Mouse (Mus musculus) forelimb bud, embryonic 11.5 days (tissue): Measurements from ENCODE around the gene Kidins220.

Experiments
- DNase-seq: peaks from one replicate; pipeline ENCODE4 v3.0.0-alpha.2; 2012; ENCODE audit warnings: low read depth, low spot score

Gene Kidins220

GRCm38 (mm10) chr12:24962362-24962967 lies 12.3 kb upstream of the Kidins220 start:
- DNase-seq: no peak

- peak; percentile 7 for DNase-seq
These were observed 11.2 kb upstream of the Kidins220 start for GRCm38 (mm10) chr12:24963393-24964022.

DNA sequence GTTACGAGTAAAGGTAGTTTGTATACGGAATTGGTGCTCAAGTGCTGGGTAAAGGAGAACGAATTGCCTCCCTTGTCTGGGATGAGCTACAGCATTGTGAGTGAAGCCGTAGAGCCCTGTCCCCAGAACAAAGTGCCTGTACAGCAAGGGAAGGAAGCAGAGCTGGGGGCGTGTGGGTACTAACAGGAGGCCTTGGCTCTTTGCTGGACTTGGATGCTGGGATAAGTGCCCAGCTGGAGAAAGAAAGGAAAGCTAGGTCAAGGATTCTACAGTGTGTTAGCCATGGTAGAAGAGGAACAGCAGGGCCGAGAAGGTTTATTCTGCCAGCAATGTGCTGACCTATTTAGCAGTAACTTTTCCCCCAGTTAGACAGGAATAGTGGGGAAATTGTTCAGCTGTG lies 9.3 kb upstream of the Kidins220 start:
- no peak for DNase-seq

GRCm38 (mm10) chr12:24966046-24966445 lies 8.7 kb upstream of the Kidins220 start:
- no peak for DNase-seq

- no peak for DNase-seq
These were observed 3.1 kb upstream of the Kidins220 start for GRCm38 (mm10) chr12:24971490-24972200.

- DNase-seq: no peak
These were observed 2.1 kb upstream of the Kidins220 start for GRCm38 (mm10) chr12:24972371-24973350.

GRCm38 (mm10) chr12:24973586-24973985 lies 1.1 kb upstream of the Kidins220 start:
- DNase-seq: no peak

GRCm38 (mm10) chr12:24975115-24975733 lies 499 bp downstream of the Kidins220 start:
- peak; percentile 76 for DNase-seq

GRCm38 (mm10) chr12:24985226-24985625 lies 10.5 kb downstream of the Kidins220 start:
- no peak for DNase-seq

- no peak for DNase-seq
These were observed 20.6 kb downstream of the Kidins220 start for GRCm38 (mm10) chr12:24995350-24995749.

GRCm38 (mm10) chr12:25005350-25005749 lies 30.6 kb downstream of the Kidins220 start:
- no peak for DNase-seq

DNA sequence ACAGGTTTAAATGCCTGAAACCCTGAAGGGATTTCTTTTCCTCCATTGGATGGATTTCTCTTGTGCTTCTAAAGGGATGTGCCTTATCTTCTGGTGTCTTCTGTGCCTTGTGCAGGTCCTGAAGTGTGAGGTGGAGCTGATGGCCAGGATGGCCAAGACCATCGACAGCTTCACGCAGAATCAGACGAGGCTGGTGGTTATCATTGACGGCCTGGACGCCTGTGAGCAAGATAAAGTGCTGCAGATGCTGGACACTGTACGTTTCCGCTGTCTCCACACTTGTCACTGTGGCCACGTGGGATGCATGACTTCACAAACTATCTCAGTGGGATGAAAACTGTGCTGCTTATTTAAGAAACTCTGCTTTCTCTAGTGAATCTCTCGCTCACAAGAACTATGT lies 35.2 kb downstream of the Kidins220 start:
- DNase-seq: no peak

- DNase-seq: no peak
These were observed 35.7 kb downstream of the Kidins220 start for GRCm38 (mm10) chr12:25010416-25010815.

- DNase-seq: no peak
These were observed 37.1 kb downstream of the Kidins220 start for GRCm38 (mm10) chr12:25011733-25012367.

DNA sequence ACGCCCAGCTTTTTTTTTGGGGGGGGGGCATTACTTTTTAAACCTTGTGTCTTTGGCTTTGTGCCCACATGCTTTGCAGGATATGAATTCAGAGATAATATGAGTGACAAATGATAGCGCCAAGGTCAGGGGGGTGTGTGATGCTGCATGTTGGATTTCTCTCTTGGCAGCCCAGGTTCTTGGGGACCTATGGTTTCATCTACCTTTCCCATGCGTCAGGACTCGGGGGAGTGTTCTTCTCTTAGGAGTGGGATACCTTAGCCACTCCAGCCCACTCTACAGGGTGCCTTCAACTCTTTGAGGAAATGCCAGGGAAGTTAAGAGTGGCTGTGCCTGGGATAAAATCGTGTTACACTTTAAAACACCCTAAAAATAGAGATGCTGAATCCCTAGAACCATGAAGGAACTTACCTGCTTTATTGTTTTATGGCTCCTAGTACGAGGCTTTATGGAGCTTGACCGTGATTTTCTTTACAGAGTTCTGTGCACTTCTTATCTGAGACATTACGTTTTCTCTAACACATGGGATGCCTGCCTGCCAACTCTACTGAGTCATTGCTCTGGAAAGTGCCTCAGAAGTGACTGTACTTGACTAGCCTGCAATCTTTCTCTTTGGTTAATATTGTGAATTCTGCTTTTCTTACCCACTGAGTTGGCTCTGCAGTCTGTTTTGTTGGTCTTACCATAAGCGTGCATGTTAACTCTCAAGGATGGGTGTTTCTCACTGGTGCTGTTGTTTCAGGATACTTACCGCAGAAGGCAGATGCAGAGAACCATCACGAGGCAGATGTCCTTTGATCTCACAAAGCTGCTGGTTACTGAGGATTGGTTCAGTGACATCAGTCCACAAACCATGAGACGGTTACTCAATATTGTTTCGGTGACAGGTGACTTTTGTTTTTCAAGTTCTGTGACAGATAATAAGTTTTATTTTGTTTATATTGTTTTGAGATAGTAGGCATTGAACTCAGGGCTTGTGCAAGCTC lies 38.1 kb downstream of the Kidins220 start:
- DNase-seq: no peak

DNA sequence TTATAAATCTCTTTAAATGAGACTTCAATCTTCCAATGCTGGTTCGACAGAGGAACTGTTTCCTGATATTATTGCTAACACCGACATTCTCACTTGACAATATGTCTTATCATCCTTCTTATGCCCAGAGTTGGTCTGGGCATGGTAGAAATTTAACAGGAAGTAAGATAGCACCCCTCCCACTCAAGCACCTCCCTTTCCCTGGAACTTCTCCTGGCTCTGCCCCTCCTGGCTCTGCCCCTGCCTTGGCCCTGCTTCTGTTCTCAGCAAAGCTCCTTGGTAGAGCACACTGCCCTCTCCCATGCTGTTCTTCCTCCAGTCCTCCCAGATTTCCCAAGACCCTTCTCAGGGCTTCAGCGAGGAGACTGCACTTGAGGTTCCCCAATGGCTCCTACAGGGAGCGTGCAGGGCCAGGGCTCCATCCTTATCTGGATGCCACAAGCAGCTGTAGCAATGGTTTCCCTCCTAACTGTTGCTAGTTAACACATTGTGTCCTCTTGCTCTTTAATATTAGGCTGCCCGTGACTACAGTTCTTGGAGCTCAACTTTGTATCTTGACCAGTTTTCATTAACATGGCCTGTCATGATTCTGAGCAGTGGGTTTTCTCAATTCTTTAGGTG lies 39.7 kb downstream of the Kidins220 start:
- DNase-seq: no peak

GRCm38 (mm10) chr12:25014938-25015337 lies 40.2 kb downstream of the Kidins220 start:
- DNase-seq: peak; percentile 32

GRCm38 (mm10) chr12:25016995-25017394 lies 42.3 kb downstream of the Kidins220 start:
- no peak for DNase-seq

DNA sequence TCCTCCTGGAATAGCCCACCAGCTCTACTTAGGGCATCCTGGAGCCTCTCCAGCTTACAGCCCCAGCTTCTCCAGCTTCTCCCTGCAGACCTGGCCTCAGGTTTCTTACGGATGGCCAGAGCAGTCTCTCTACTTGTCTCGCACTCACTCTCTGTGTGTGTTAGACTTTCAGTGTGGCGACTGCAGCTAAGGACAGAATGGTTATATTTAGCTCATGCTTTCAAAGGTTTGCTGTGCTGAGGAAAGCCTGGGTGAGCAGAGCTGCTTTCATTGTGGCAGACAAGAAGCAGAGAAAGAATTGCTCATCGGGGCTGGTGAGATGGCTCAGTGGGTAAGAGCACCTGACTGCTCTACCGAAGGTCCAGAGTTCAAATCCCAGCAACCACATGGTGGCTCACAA lies 46.3 kb downstream of the Kidins220 start:
- no peak for DNase-seq
